Mouse (Mus musculus) limb, embryonic 15.5 days (tissue): Measurements from ENCODE around the gene Tceal5. TPM values are rescaled to one million over a fixed set of nuclear protein-coding genes. Genes with fewer than 3 reads are reported as not detected.

ENCODE experiments used
- ATAC-seq: fragments of 200-750 bp; cut with Nextera tagmentation; 2 replicates; pipeline ENCODE4 v1.8.0; 2017; ENCODE audit warnings: low read depth, moderate TSS enrichment; ENCODE audit not compliant: insufficient number of reproducible peaks, low FRiP score, low TSS enrichment
- H3K27ac ChIP-seq: fragments of 300-500 bp; sonication (generic); 2 replicates; pipeline ENCODE4 v1.5.1; 2015; ENCODE audit warnings: moderate library complexity, mild to moderate bottlenecking, inconsistent platforms
- H3K27me3 ChIP-seq: fragments of 300-500 bp; sonication (generic); 2 replicates; pipeline ENCODE4 v1.6.1; 2015; ENCODE audit warnings: inconsistent platforms
- H3K36me3 ChIP-seq: fragments of 300-500 bp; sonication (generic); 2 replicates; pipeline ENCODE4 v1.6.1; 2015; ENCODE audit warnings: inconsistent platforms
- H3K4me1 ChIP-seq: fragments of 300-500 bp; sonication (generic); 2 replicates; pipeline ENCODE4 v1.6.1; 2015; ENCODE audit warnings: inconsistent platforms
- H3K4me2 ChIP-seq: fragments of 300-500 bp; sonication (generic); 2 replicates; pipeline ENCODE4 v1.6.1; 2015; ENCODE audit warnings: mild to moderate bottlenecking, inconsistent platforms
- H3K4me3 ChIP-seq: fragments of 300-500 bp; sonication (generic); 2 replicates; pipeline ENCODE4 v1.5.1; 2015; ENCODE audit warnings: mild to moderate bottlenecking, inconsistent platforms
- H3K9ac ChIP-seq: fragments of 300-500 bp; sonication (generic); 2 replicates; pipeline ENCODE4 v1.6.1; 2015; ENCODE audit warnings: inconsistent platforms
- H3K9me3 ChIP-seq: fragments of 300-500 bp; sonication (generic); 2 replicates; pipeline ENCODE4 v1.6.1; 2016; ENCODE audit warnings: inconsistent platforms
- WGBS: fragments of 180-500 bp; shearing (Covaris S2); methylation state at CpG from one replicate; pipeline ENCODE4 v1.1.7; 2015; 5-methylcytosine and 5-hydroxymethylcytosine counted together
- polyA plus RNA-seq: library from polyadenylated mRNA; unstranded; fragments of >200 nt; fragmentation: Nextera tagmentation; extraction: Ambion mirVana; gene quantifications from 2 replicates; pipeline ENCODE4 v1.2.1, GENCODE M21; 2015

Tceal5 gene
- polyA plus RNA-seq: 10.2 and 13.7 TPM in 2 replicates

- H3K9ac ChIP-seq: no peak within 1 kb of the TSS
- peak within 1 kb of the TSS; percentile 52 for H3K4me2 ChIP-seq
- H3K4me1 ChIP-seq: no peaks in the 10 kb centered on the region
- WGBS: 24% methylated on average over 9 of the region's 9 CpGs
- H3K27me3 ChIP-seq: peaks cover 3% of the 10 kb centered on the region; the same call in 1 of the 2 replicates
- no peak for ATAC-seq
- H3K4me3 ChIP-seq: peak within 1 kb of the TSS; percentile 44
- no peaks in the 10 kb centered on the region for H3K9me3 ChIP-seq
- no peaks in the 10 kb centered on the region for H3K36me3 ChIP-seq
- H3K27ac ChIP-seq: no peak within 1 kb of the TSS
Observed at GRCm38 (mm10) chrX:136203664-136204066, at the start of gene Tceal5. Gene Tceal5 (minus strand): TSS chrX:136203876.

GRCm38 (mm10) chrX:136252023-136252729, 48.5 kb upstream of the Tceal5 start:
- WGBS: 50% methylated on average over 6 of the region's 6 CpGs
- H3K4me2 ChIP-seq: no peak overlapping the region
- no peaks in the 10 kb centered on the region for H3K4me1 ChIP-seq
- no peak overlapping the region for H3K27ac ChIP-seq
- H3K36me3 ChIP-seq: peaks cover 5% of the 10 kb centered on the region; the same call in 1 of the 2 replicates
- no peak overlapping the region for H3K9ac ChIP-seq
- no peak for ATAC-seq
- H3K9me3 ChIP-seq: no peaks in the 10 kb centered on the region
- H3K27me3 ChIP-seq: no peaks in the 10 kb centered on the region
- no peak overlapping the region for H3K4me3 ChIP-seq

DNA sequence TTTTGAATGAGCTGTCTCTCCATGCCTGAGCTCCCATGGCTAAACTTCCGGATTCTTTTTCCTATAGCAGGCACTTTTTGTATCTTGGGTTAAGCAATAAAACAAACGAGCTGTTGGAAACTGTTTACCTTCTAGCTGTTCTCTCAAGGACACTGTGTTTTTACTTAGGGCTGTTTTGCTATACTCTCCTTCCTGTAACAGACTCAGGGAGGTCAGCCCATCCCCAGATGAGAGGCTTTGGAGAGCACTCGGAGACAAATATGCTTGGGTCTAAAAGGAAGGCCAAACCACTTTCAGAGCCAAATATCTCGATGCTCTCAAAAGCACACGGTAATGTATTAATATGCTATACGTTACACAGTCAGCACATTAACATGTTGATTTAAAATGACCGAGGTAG, 46.0 kb upstream of the Tceal5 start:
- WGBS: 68% methylated on average over 7 of the region's 7 CpGs
- Histone ChIP-seq H3K4me1 (peaks cover 3% of the 10 kb centered on the region; the same call in 1 of the 2 replicates), H3K27me3 (no peaks in the 10 kb centered on the region), H3K4me2 (no peak overlapping the region), H3K27ac (no peak overlapping the region), H3K9me3 (no peaks in the 10 kb centered on the region), H3K4me3 (no peak overlapping the region), H3K9ac (no peak overlapping the region), H3K36me3 (peaks cover 5% of the 10 kb centered on the region; the same call in 1 of the 2 replicates)
- ATAC-seq: no peak

DNA sequence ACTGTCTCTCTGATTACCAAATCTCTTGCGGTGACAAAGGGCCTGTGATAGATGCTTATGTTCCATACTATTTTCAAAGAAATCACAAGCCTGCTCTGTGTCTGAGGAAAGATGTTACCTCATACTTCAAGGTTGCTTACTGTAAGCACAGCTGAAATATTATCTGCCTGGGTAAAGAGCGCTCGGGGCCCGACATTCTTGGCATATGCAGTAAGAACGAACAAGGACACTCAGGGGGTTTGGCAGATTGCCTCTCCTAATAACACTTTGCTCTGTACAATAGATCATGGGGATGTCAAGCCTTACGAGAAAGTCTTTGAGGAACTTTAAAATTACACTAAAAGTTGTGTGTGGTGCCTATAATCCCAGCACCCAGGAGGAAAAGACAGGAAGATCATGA, 45.1 kb upstream of the Tceal5 start:
- Histone ChIP-seq H3K9me3 (no peaks in the 10 kb centered on the region), H3K4me1 (peaks cover 3% of the 10 kb centered on the region; the same call in 1 of the 2 replicates), H3K4me3 (no peak overlapping the region), H3K27ac (no peak overlapping the region), H3K4me2 (no peak overlapping the region), H3K9ac (no peak overlapping the region), H3K27me3 (no peaks in the 10 kb centered on the region), H3K36me3 (peaks cover 5% of the 10 kb centered on the region; the same call in 1 of the 2 replicates)
- ATAC-seq: no peak
- WGBS: 64% methylated on average over 6 of the region's 6 CpGs

GRCm38 (mm10) chrX:136245521-136246071, 41.9 kb upstream of the Tceal5 start:
- Histone ChIP-seq H3K4me3 (peak overlapping the region; percentile 52), H3K27ac (peak overlapping the region; percentile 86), H3K9me3 (no peaks in the 10 kb centered on the region), H3K9ac (peak overlapping the region; percentile 57), H3K4me2 (peak overlapping the region; percentile 34), H3K4me1 (peaks cover 3% of the 10 kb centered on the region; the same call in 1 of the 2 replicates), H3K36me3 (peaks cover 5% of the 10 kb centered on the region; the same call in 1 of the 2 replicates), H3K27me3 (no peaks in the 10 kb centered on the region)
- WGBS: 19% methylated on average over 14 of the region's 15 CpGs
- peak; percentile 67; the same call in 1 of the 2 replicates for ATAC-seq

GRCm38 (mm10) chrX:136244574-136245229, 41.0 kb upstream of the Tceal5 start, which contains the start of gene Tceal9:
Gene Tceal9 (plus strand): TSS chrX:136245079.
- H3K9ac ChIP-seq: peak within 1 kb of the TSS; percentile 57
- peak within 1 kb of the TSS; percentile 52 for H3K4me3 ChIP-seq
- H3K36me3 ChIP-seq: peaks cover 5% of the 10 kb centered on the region; the same call in 1 of the 2 replicates
- WGBS: 26% methylated on average over 20 of the region's 20 CpGs
- H3K9me3 ChIP-seq: no peaks in the 10 kb centered on the region
- peak within 1 kb of the TSS; percentile 34 for H3K4me2 ChIP-seq
- peak; percentile 91 for ATAC-seq
- peaks cover 3% of the 10 kb centered on the region; the same call in 1 of the 2 replicates for H3K4me1 ChIP-seq
- H3K27me3 ChIP-seq: no peaks in the 10 kb centered on the region
- peak within 1 kb of the TSS; percentile 86 for H3K27ac ChIP-seq

- Histone ChIP-seq H3K27me3 (no peaks in the 10 kb centered on the region), H3K4me2 (no peak overlapping the region)
- 80% methylated on average over 2 of the region's 2 CpGs for WGBS
Observed at GRCm38 (mm10) chrX:136243181-136243580, 39.5 kb upstream of the Tceal5 start.

DNA sequence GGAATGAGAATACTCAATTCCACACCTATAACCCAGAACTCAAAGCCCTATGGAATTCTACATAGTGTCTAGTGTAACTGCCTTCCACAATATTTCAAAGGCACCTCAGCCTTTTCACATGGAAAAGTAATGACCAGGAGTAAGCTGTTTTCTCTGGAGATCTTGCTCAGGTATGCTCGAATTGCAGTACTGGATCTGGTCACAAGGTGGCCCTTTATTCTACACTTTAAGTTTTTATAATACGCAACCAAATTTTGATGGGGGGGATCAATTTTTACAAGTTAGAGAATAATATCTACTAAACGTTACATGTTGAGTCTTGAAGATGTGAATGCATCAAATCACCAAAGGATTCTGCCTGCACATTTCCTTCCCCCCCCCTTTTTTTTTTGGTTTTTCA, 34.4 kb upstream of the Tceal5 start:
- no peaks in the 10 kb centered on the region for H3K27me3 ChIP-seq
- ATAC-seq: no peak
- 39% methylated on average over 3 of the region's 3 CpGs for WGBS
- H3K9ac ChIP-seq: no peak overlapping the region
- no peaks in the 10 kb centered on the region for H3K9me3 ChIP-seq
- H3K36me3 ChIP-seq: no peaks in the 10 kb centered on the region
- no peak overlapping the region for H3K4me2 ChIP-seq
- H3K4me1 ChIP-seq: no peaks in the 10 kb centered on the region
- H3K27ac ChIP-seq: no peak overlapping the region
- H3K4me3 ChIP-seq: no peak overlapping the region

More at GRCm38 (mm10) chrX:136243181-136243580, 39.5 kb upstream of the Tceal5 start:
- no peak overlapping the region for H3K27ac ChIP-seq
- no peak overlapping the region for H3K4me3 ChIP-seq
- ATAC-seq: no peak
- peaks cover 3% of the 10 kb centered on the region; the same call in 1 of the 2 replicates for H3K4me1 ChIP-seq
- H3K36me3 ChIP-seq: peaks cover 5% of the 10 kb centered on the region; the same call in 1 of the 2 replicates
- H3K9ac ChIP-seq: no peak overlapping the region
- H3K9me3 ChIP-seq: no peaks in the 10 kb centered on the region

GRCm38 (mm10) chrX:136227768-136228167, 24.1 kb upstream of the Tceal5 start:
- 50% methylated on average over 5 of the region's 5 CpGs for WGBS
- no peaks in the 10 kb centered on the region for H3K4me1 ChIP-seq
- H3K9me3 ChIP-seq: no peaks in the 10 kb centered on the region
- H3K27ac ChIP-seq: no peak overlapping the region
- H3K27me3 ChIP-seq: 0 out of 2 replicates have a peak, but pooled peaks cover 4% of the 10 kb centered on the region
- no peak overlapping the region for H3K4me3 ChIP-seq
- no peak overlapping the region for H3K9ac ChIP-seq
- H3K4me2 ChIP-seq: no peak overlapping the region
- ATAC-seq: no peak
- no peaks in the 10 kb centered on the region for H3K36me3 ChIP-seq

DNA sequence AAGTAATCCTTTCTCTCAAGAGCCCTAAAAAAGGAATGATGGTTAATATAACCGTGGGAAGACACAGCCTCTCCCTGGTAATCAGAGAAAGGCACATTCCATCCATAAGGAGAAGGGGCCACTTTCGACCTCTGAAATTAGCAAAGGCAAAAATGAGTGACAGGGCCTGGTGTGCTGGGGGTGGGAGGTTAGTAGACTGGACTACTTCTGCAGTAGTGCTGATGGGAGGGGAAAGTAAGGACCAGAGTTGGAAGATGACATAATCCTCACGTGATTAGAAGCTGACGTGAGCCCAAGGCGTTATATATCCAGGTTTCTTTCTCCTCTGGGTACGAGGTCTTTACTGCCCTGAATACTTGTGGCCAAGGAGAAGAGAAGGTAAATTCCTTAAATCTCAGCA, 20.0 kb upstream of the Tceal5 start:
- Histone ChIP-seq H3K4me3 (no peak overlapping the region), H3K9ac (no peak overlapping the region), H3K27ac (no peak overlapping the region), H3K9me3 (no peaks in the 10 kb centered on the region), H3K4me2 (no peak overlapping the region), H3K36me3 (no peaks in the 10 kb centered on the region), H3K4me1 (no peaks in the 10 kb centered on the region), H3K27me3 (no peaks in the 10 kb centered on the region; the same call in 1 of the 2 replicates)
- no peak for ATAC-seq
- 55% methylated on average over 6 of the region's 6 CpGs for WGBS

DNA sequence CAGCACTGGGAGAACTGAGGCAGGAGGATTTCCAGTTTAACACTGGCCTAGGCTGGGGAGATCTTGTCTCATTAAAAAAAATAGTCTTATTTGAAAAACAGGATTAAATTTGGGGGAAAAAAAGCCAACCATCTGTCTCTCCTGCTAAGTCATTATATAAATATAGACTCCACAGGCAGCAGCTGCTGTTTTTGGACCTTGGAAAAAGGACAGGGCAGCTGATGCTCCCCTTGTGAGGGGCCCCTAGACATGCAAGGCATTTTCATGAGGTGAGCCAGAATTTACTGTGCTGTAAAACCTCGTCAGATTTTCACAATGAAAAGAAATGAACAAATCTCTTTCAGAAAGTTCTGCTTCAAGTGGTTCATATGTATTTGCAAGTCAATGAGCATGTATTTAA, 12.6 kb upstream of the Tceal5 start:
- no peak for ATAC-seq
- Histone ChIP-seq H3K9me3 (no peaks in the 10 kb centered on the region), H3K27me3 (no peaks in the 10 kb centered on the region; the same call in 1 of the 2 replicates), H3K27ac (no peak overlapping the region), H3K4me1 (no peaks in the 10 kb centered on the region), H3K9ac (no peak overlapping the region), H3K4me2 (no peak overlapping the region), H3K4me3 (no peak overlapping the region), H3K36me3 (no peaks in the 10 kb centered on the region)
- 25% methylated on average over 1 of the region's 1 CpGs for WGBS
